Mouse (Mus musculus) MEL (cell line): Measurements from ENCODE around the gene Necab2.

ENCODE experiments used
- JUND ChIP-seq: IDR thresholded peaks from 2 replicates; pipeline ENCODE4 v1.6.1; 2011; ENCODE audit warnings: low read depth, mild to moderate bottlenecking, improper control_type of control experiment, low read length
- KAT2A ChIP-seq: conservative IDR thresholded peaks from 2 replicates; pipeline ENCODE4 v1.6.1; 2012; ENCODE audit warnings: low read depth, low read length, improper control_type of control experiment, inconsistent platforms
- NRF1 ChIP-seq: IDR thresholded peaks from 2 replicates; pipeline ENCODE4 v1.6.1; 2014; ENCODE audit warnings: low read depth, mild to moderate bottlenecking, inconsistent platforms, low read length, improper control_type of control experiment, moderate library complexity; ENCODE audit not compliant: poor library complexity, insufficient read depth, severe bottlenecking

- no peak for TF ChIP-seq JUND
- TF ChIP-seq NRF1 = no peak
- no peak for TF ChIP-seq KAT2A
Measured at GRCm38 (mm10) chr8:119433582-119434174, 12.8 kb upstream of the Necab2 start, which contains the start of gene Osgin1.
